Mouse (Mus musculus) kidney, adult 2 months (tissue): ENCODE results near the gene Srrt. TPM values are rescaled to one million over a fixed set of nuclear protein-coding genes. Genes with fewer than 3 reads are reported as not detected.
A peak's percentile ranks its signal among the peaks of the same experiment; 100 is the strongest.

Source experiments
- DNase-seq: peaks from one replicate; pipeline ENCODE4 v3.0.0; 2021
- H3K27ac ChIP-seq: fragments of 200-500 bp; 2 replicates; pipeline ENCODE4 v1.5.1; 2012; ENCODE audit warnings: low read depth, low read length, control low read depth, inconsistent platforms; ENCODE audit not compliant: insufficient read depth
- H3K27me3 ChIP-seq: fragments of 200-500 bp; replicated peaks from 2 replicates; pipeline ENCODE4 v1.6.1; 2012; ENCODE audit warnings: mild to moderate bottlenecking, moderate library complexity, low read length, inconsistent platforms; ENCODE audit not compliant: control insufficient read depth, insufficient read depth
- H3K36me3 ChIP-seq: fragments of 200-500 bp; 2 replicates; pipeline ENCODE4 v1.6.1; 2012; ENCODE audit warnings: mild to moderate bottlenecking, moderate library complexity, low read length, inconsistent platforms; ENCODE audit not compliant: control insufficient read depth, insufficient read depth
- H3K4me1 ChIP-seq: fragments of 200-500 bp; 2 replicates; pipeline ENCODE4 v1.6.1; 2011; ENCODE audit warnings: low read length; ENCODE audit not compliant: control insufficient read depth, insufficient read depth
- H3K4me3 ChIP-seq: fragments of 200-500 bp; 2 replicates; pipeline ENCODE4 v1.5.1; 2011; ENCODE audit warnings: mild to moderate bottlenecking, low read depth, low read length, control low read depth; ENCODE audit not compliant: insufficient read depth
- CTCF ChIP-seq: fragments of 200-500 bp; conservative IDR thresholded peaks from 2 replicates; pipeline ENCODE4 v1.5.1; 2011; ENCODE audit warnings: low read depth, mild to moderate bottlenecking, control low read depth, low read length, moderate library complexity, mixed read lengths; ENCODE audit not compliant: insufficient read depth, insufficient read length
- POLR2A ChIP-seq: fragments of 200-500 bp; IDR thresholded peaks from one replicate; pipeline ENCODE4 v1.6.1; 2011; ENCODE audit warnings: low read depth, low read length, control low read depth
- WGBS: fragments of 180-500 bp; shearing (Covaris S2); methylation state at CpG from one replicate; pipeline ENCODE4 v1.1.7; 2018; 5-methylcytosine and 5-hydroxymethylcytosine counted together
- polyA plus RNA-seq: library from polyadenylated mRNA; depleted of rRNA; stranded (reverse); fragments of >200 nt; gene quantifications from 2 replicates; pipeline ENCODE4 v1.2.3, GENCODE M21; 2012

Srrt gene
- polyA plus RNA-seq, 1 experiment: 83.0 TPM

GRCm38 (mm10) chr5:137317361-137317760 lies 9.9 kb upstream of the Srrt start:
- Histone ChIP-seq H3K4me1 (peaks cover 9% of the 10 kb centered on the region; the same call in 1 of the 2 replicates), H3K27ac (no peak overlapping the region), H3K4me3 (no peak overlapping the region), H3K36me3 (no peaks in the 10 kb centered on the region), H3K27me3 (no peaks in the 10 kb centered on the region)
- no peak for DNase-seq
- WGBS: 95% methylated on average over 8 of the region's 8 CpGs
- TF ChIP-seq CTCF (no peak), POLR2A (no peak)

GRCm38 (mm10) chr5:137315084-137315903 lies 7.8 kb upstream of the Srrt start:
- H3K27me3 ChIP-seq: no peaks in the 10 kb centered on the region
- DNase-seq: peak; percentile 31
- peaks cover 9% of the 10 kb centered on the region; the same call in 1 of the 2 replicates for H3K4me1 ChIP-seq
- H3K27ac ChIP-seq: no peak overlapping the region
- no peak overlapping the region for H3K4me3 ChIP-seq
- WGBS: 64% methylated on average over 30 of the region's 30 CpGs
- no peaks in the 10 kb centered on the region for H3K36me3 ChIP-seq
- TF ChIP-seq POLR2A: no peak
- TF ChIP-seq CTCF: peak; percentile 50

- peak within 1 kb of the TSS; percentile 77 for H3K27ac ChIP-seq
- TF ChIP-seq CTCF (no peak), POLR2A (no peak)
- DNase-seq: peak; percentile 92
- WGBS: 33% methylated on average over 30 of the region's 30 CpGs
- H3K27me3 ChIP-seq: no peaks in the 10 kb centered on the region
- no peaks in the 10 kb centered on the region for H3K36me3 ChIP-seq
- H3K4me1 ChIP-seq: peaks cover 9% of the 10 kb centered on the region; the same call in 1 of the 2 replicates
- H3K4me3 ChIP-seq: peak within 1 kb of the TSS; percentile 72
Measured at GRCm38 (mm10) chr5:137314193-137315083, 7.0 kb upstream of the Srrt start, which contains the start of gene Trip6. Gene Trip6, minus strand, starts transcription at chr5:137314404.

- TF ChIP-seq CTCF: no peak
- TF ChIP-seq POLR2A: peak; percentile 46
- no peak for DNase-seq
- H3K36me3 ChIP-seq: no peaks in the 10 kb centered on the region
- peak overlapping the region; percentile 77 for H3K27ac ChIP-seq
- H3K4me3 ChIP-seq: peak overlapping the region; percentile 72
- WGBS: 4% methylated on average over 22 of the region's 22 CpGs
- peaks cover 9% of the 10 kb centered on the region; the same call in 1 of the 2 replicates for H3K4me1 ChIP-seq
- H3K27me3 ChIP-seq: no peaks in the 10 kb centered on the region
Measured at GRCm38 (mm10) chr5:137313466-137314192, 6.2 kb upstream of the Srrt start.

- H3K27me3 ChIP-seq: no peaks in the 10 kb centered on the region
- H3K4me1 ChIP-seq: peaks cover 16% of the 10 kb centered on the region; the same call in 1 of the 2 replicates
- no peaks in the 10 kb centered on the region for H3K36me3 ChIP-seq
- WGBS: 94% methylated on average over 4 of the region's 4 CpGs
- no peak overlapping the region for H3K27ac ChIP-seq
- no peak for DNase-seq
- TF ChIP-seq POLR2A (no peak), CTCF (0 out of 2 replicates have a peak, but pooled peaks have one; percentile 6)
- H3K4me3 ChIP-seq: no peak overlapping the region
Measured at GRCm38 (mm10) chr5:137308356-137308755, 882 bp upstream of the Srrt start.

GRCm38 (mm10) chr5:137306439-137307005 lies 952 bp downstream of the Srrt start:
- Histone ChIP-seq H3K36me3 (no peaks in the 10 kb centered on the region; the same call in 1 of the 2 replicates), H3K27ac (0 out of 2 replicates have a peak overlapping the region, but pooled peaks have one; percentile 10), H3K4me3 (peak overlapping the region; percentile 71), H3K4me1 (peaks cover 9% of the 10 kb centered on the region; the same call in 1 of the 2 replicates), H3K27me3 (no peaks in the 10 kb centered on the region)
- 8% methylated on average over 12 of the region's 12 CpGs for WGBS
- no peak for DNase-seq
- TF ChIP-seq CTCF (no peak), POLR2A (no peak)
